Mouse (Mus musculus) cortical plate, adult 2 months (tissue): ENCODE results near the gene Cyp24a1.

ENCODE experiments used
- CTCF ChIP-seq: fragments of 200-500 bp; IDR thresholded peaks from 2 replicates; pipeline ENCODE4 v1.5.1; 2011; ENCODE audit warnings: mild to moderate bottlenecking, control low read depth, low read length; ENCODE audit not compliant: insufficient read depth; ENCODE audit errors: extremely low read depth
- POLR2A ChIP-seq: fragments of 200-500 bp; IDR thresholded peaks from 2 replicates; pipeline ENCODE4 v1.6.1; 2011; ENCODE audit warnings: mild to moderate bottlenecking, low read length, control low read depth; ENCODE audit not compliant: insufficient read depth; ENCODE audit errors: extremely low read depth

DNA sequence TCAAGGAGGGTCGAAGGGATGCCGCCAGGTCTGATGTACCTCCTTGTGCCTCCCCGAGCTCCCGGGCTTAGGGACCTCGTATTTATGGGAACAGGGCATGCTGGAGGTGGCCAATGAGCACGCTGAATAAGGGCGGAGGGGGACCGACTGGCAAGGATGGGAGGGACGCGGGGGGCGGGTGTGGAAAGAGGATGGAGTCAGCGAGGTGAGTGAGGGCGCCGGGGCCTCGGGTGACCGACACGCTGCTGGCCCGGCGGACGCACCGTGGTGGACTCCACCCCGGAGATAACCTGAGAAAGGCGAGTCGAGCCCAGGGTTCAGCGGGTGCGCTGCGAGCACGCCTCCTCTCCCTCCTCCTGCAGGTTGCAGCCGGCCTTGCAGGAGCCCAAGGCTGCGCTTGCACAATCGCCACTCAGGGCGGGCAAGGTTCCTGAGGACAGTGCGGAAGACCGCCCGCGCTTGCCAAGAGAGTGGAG, at the start of gene Cyp24a1:
- TF ChIP-seq CTCF = no peak
- no peak for TF ChIP-seq POLR2A
